In the genomic region with DNA sequence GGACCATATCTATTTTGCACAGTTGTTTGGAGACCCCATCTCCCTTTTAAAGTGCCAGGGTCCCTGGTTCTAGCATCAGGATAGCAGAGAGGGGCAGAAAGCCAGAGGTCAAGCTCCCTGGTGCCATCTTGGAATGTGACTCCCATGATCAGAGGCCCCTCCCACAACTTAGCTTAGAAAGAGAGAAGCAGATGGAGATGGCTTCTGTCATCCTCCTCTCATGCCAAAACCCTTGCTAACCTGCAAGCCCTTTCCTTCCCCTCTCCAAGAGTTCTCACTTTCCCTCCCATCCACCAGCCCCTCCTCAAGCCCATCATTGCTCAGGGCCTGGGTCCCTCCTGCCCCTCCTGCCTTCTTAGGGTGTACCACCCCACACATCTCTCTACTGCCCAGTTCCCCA, we compare ENCODE assay signal across 22 mouse cellular contexts. TPM values are rescaled to one million over a fixed set of nuclear protein-coding genes. Genes with fewer than 3 reads are reported as not detected.
"Had no signal": no experiment of that assay in that cellular context is flagged by ENCODE, and none has a peak within 500 bp of the region (broad histone marks: within the 10 kb centered on the region; RNA-seq: fewer than 3 reads in every experiment).

No protein-coding gene starts in this region.

- H3K4me1 ChIP-seq: liver, embryonic 13.5 days; megakaryocyte, embryonic 14.5 days; midbrain, embryonic 15.5 days had no signal

- H3K4me2 ChIP-seq: limb, embryonic 12.5 days; liver, embryonic 13.5 days; lung, embryonic 15.5 days; midbrain, embryonic 11.5 days; midbrain, embryonic 15.5 days; neural tube, embryonic 12.5 days had no signal

- H3K27me3 ChIP-seq: lung, embryonic 15.5 days; midbrain, embryonic 15.5 days; neural tube, embryonic 12.5 days had no signal

- ATAC-seq: liver, postnatal 0 days; midbrain, embryonic 15.5 days had no signal

- DNase-seq: kidney, postnatal 14 days; layer of hippocampus, postnatal 36 days; liver; liver, embryonic 13.5 days; liver, postnatal 0 days; lung, postnatal 14 days; right cerebral cortex, postnatal 4 days; thymus, postnatal 36 days had no signal

- H3K9ac ChIP-seq: limb, embryonic 12.5 days; liver, embryonic 13.5 days; liver, postnatal 0 days; lung, embryonic 15.5 days; midbrain, embryonic 15.5 days; neural tube, embryonic 12.5 days had no signal

- H3K27ac ChIP-seq: liver, embryonic 13.5 days; lung, embryonic 15.5 days; macrophage; midbrain, embryonic 15.5 days; neural tube, embryonic 12.5 days had no signal

- H3K4me3 ChIP-seq: limb, embryonic 12.5 days; liver, embryonic 13.5 days; lung, embryonic 15.5 days; megakaryocyte, embryonic 14.5 days; midbrain, embryonic 15.5 days; neural tube, embryonic 12.5 days had no signal

- H3K9me3 ChIP-seq: limb, embryonic 12.5 days; liver, embryonic 13.5 days; lung, embryonic 15.5 days; megakaryocyte, embryonic 14.5 days; midbrain, embryonic 15.5 days; neural tube, embryonic 12.5 days had no signal

- H3K36me3 ChIP-seq: limb, embryonic 12.5 days; liver, embryonic 13.5 days; lung, embryonic 15.5 days; midbrain, embryonic 15.5 days; neural tube, embryonic 12.5 days had no signal

RNA-seq across cellular contexts. Expression of a gene that starts 30.4 kb away (rescaled TPM):
- total RNA-seq: monocyte, adult 5-6 weeks; neutrophil, adult 5-6 weeks had no signal

RNA-seq across cellular contexts. Expression of a gene that starts 33.6 kb away (rescaled TPM):
- total RNA-seq: left cerebral cortex, adult 8-10 months; left cerebral cortex, postnatal 25 days; monocyte, adult 5-6 weeks; neutrophil, adult 5-6 weeks had no signal
- polyA plus RNA-seq: large intestine, adult 2 months; limb, embryonic 12.5 days; liver, embryonic 13.5 days; macrophage; midbrain, embryonic 11.5 days; midbrain, embryonic 15.5 days; neural tube, embryonic 12.5 days; spleen, adult 2 months; thymus, postnatal 0 days had no signal
